Mouse (Mus musculus) adrenal gland, adult 18-20 months (tissue): ENCODE measurements around the gene Phc2. TPM values are rescaled to one million over a fixed set of nuclear protein-coding genes. Genes with fewer than 3 reads are reported as not detected.

Experiments
- DNase-seq, 2 experiments: peaks; one replicate each; pipeline ENCODE4 v3.0.0; 2021 to 2022; ENCODE audit warnings: low spot score in 2 of 2
- total RNA-seq, 2 experiments: library from RNA; stranded (reverse); gene quantifications; 1 replicate in 1 of 2; 2 replicates in 1 of 2; pipeline ENCODE4 v1.2.3; 2021

Phc2 gene
- total RNA-seq, 2 experiments from 2014 or later: 69.8 to 88.5 TPM

DNA sequence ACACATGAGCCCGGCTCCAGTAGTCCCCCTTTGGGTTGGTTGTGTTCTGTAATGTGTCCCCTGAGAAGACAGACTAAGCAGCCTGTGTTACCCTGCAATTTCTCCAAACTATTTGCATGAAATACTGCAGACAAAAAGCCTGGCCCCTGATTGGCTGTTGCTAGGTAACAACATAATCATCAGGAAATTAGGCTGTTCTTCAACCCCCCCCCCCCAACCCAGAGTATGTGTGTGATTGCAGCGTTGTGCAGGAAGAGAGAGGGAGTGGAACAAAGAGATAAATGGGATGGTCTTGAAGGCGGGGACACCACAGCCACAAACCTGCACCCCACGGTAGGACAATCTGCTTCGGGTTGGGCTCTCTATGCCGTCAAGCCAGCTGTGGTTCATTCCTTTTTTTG lies 34.0 kb downstream of the Phc2 start:
- DNase-seq: no peak

DNA sequence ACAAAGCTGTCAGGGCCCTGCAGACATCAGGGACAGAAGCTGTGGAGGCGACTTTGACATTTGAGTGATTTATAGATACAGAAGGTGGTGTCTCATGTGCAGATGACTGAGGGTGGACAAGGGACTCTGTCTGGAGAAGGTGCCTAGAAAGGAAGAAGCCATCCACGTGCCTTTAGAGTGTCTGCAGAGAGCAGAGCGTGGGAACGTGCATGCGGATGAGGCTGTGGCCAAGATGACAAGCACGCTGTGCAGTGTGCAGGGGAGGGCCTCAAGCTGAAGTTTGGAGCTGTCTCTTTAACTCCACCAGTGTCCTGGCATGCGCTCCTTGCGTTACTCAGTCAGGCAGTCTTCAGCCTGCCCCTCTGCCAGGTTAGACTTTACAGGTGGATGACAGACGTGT lies 34.5 kb downstream of the Phc2 start:
- DNase-seq: no peak

DNA sequence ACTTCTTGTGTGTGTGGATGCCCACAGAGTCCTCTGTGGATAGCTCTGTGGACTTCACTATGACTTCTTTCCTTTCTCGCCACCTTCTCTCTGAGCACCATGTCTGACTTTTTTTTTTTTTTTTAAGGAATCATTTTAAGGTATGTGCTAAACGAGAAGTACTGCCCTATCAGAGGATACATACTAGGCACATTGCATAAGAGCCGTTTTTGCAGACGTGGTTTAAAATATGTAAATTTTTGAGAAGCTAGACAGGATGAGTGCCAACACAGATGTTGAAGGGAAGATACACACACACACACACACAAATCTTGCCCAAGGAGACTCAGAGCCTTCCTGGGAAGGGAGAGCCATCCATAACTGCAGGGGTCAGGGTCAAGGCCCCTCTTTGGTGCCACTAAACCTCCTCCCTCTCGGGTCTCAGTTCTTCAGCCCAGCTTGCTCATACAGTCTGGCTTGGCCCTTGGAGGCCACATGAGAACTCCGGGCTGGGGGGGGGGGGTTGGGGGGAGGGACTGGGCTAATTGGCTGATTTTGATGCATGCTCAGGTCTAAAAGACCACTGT lies 35.3 kb downstream of the Phc2 start:
- DNase-seq: no peak

- DNase-seq: no peak
Observed at GRCm38 (mm10) chr4:128691195-128691594, 36.7 kb downstream of the Phc2 start.

DNA sequence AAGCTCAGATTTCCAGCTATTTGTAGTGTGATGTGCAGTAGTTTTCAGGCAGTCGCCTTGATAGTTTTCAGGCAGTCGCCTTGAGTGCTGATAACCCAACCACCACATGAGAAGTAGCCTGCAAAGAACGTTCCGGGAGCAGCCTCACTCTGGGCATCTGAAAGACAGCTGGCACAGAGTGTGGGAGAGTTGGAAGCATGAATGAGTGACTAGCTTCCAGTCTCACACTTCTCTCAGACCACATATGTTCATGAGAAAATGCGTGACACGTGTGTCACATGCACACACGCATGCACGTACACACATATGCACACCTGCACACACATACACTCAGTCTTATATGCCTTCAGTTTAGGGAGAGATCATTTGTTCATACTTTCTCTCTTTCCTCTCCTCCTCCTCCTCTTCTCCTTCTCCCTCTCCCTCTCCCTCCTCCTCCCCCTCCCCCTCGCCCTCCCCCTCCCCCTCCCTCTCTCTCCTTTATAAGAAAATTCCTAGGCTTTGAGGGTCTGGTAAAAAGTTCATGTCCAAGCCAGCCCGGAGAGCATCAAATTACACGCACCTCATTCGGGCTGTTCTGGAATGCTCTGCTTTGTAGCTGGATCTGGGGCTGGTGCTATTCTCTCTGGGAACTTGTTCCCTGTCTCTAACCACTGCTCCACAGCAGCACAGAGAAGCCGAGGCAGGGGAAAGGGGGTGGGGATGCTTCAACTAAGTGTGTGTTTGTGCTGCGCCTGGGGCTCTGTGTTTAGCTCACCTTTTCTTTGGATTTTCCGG lies 37.8 kb downstream of the Phc2 start:
- no peak for DNase-seq

DNA sequence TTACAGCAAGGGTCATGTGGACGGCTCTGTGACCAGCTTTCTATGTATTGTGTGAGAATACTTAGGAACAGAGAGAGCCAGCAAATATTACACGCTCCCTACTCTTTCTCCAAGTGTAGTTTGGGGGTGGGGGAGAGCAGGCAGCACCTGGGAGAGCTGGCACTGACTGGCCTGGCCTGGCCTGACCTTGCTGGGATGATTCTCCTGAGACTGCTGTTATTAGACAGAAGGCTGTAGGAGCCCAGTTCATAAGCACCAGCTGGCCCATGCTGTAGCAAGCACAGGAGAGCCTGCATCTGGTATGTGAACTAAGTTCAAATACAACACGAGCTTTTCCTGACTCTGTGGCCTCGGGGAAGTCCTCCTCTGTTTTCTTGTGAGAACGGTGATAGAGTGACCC lies 38.7 kb downstream of the Phc2 start:
- DNase-seq: no peak

- no peak for DNase-seq
Observed at GRCm38 (mm10) chr4:128694315-128694714, 39.8 kb downstream of the Phc2 start.

- DNase-seq: no peak
Observed at GRCm38 (mm10) chr4:128695149-128695548, 40.6 kb downstream of the Phc2 start.

DNA sequence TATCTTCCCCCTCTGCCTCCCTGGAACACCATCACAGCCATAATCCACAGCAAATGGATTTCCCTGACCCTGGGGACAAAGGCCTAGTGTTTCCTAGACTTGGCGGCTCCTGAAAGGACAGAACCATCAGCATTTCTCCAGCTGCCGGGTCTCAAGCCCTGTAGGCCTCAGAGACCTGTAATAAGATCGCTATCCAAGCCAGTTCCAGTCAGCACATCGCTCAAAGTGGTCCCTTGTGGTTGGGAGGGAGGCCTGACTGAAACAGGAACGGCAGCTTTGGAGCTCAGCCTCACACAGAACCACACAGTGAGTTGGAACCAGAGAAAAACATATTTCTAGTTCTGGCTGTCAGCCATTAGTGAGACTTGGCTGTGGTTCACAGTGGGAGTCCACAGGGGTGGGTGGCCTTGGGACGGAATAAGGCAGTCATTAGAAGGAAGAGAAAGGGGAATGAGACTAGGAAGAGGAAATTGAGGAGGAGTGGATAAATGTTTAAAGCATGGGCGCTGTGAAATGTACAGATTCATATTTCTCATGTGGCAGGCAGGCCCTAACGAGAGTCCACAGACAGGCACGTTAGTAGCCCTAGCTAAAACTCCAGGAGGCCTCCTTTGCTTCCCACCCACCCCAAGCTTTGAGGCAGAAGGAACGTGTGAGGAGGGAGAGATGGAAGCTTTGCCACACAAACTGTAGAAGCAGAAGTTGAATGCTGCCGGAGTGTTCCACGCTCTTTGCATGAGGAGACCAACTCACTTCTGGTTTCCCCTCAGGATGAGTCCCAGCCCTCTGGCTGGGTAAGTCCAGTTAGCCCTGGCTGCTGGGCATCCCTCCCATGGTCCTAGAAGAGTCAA lies 43.7 kb downstream of the Phc2 start:
- peak in 1 of 2 experiments; percentile 25 for DNase-seq

DNA sequence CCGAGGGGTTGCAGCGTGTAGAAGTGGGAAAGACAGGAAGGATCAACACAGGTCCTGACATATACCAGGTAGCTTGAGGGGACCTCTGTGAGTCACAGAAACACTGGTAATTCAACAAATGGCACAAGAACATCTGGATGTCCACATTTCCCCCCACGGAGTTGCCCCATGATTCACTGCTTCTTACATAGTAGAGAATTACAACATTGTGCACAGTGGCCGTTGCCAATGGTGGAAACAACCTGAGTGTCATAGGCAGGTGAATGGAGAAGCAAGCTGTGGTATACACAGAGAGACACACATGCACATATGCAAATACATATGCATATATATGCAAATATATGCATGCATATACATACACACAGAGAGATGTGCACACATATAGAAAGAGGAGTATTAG lies 45.4 kb downstream of the Phc2 start:
- no peak for DNase-seq

DNA sequence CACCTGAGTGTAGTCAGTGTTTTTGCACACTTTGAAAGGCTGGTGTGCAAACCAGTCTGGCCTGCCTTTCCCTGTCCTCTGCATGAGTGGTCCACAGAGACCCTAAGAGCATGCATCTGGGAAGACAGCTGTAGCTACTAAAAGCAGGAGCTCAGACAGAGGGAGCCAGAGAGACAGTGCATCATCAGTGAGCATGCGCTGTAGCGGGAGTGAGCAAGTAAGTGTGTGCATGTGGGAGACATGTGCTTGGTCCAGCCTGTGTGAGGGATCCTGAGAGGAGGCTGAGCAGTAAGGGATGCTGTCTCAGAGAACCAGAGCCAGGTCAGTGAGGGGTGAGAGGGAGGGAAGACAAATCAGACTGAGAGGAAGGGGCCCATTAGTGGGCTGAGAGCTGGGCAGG lies 46.0 kb downstream of the Phc2 start:
- DNase-seq: no peak

GRCm38 (mm10) chr4:128705138-128705720 lies 50.7 kb downstream of the Phc2 start:
- DNase-seq: no peak

GRCm38 (mm10) chr4:128706626-128707025 lies 52.1 kb downstream of the Phc2 start:
- DNase-seq: no peak

- no peak for DNase-seq
Observed at GRCm38 (mm10) chr4:128707384-128707783, 52.9 kb downstream of the Phc2 start.

- DNase-seq: no peak
Observed at GRCm38 (mm10) chr4:128709061-128709780, 54.7 kb downstream of the Phc2 start.

DNA sequence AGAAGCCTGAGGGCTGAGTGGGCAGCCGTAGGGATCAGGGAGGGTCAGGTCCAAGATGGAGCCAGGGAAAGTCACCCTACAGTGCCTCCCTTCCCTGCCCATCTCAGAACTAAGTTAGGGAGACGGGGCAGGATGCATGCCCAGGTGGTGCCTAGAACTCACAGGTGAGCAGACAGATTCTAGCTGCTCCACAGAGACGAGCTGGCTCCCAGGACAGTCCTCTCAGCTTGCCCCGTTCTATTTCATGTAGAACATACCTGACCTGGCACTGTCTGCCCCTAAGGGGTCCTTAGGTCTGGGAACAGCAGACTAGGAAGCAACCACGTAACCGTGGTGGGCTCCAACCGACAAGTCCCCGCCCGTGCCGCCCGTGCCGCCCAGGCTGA lies 55.3 kb downstream of the Phc2 start:
- no peak for DNase-seq

GRCm38 (mm10) chr4:128710286-128710685 lies 55.8 kb downstream of the Phc2 start:
- no peak for DNase-seq

DNA sequence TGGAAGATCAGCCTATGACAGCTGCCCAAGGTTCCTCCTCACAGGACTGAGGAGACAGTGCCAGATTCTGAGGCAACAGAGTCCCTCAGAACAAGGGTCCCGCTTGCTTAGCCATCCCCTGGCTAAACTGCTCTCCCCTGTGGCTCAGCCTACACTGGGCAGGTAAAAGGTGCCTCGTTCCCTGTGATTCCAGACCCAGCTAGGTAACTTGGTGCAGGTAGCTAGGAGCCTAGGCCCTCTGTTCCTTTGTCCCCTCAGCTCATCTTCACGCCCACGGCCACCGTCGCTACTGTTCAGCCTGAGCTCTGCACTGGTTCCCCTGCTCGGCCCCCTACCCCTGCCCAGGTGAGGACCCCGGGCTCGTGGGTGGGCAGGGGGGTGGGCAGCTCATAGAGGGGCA lies 56.3 kb downstream of the Phc2 start:
- DNase-seq: no peak

DNA sequence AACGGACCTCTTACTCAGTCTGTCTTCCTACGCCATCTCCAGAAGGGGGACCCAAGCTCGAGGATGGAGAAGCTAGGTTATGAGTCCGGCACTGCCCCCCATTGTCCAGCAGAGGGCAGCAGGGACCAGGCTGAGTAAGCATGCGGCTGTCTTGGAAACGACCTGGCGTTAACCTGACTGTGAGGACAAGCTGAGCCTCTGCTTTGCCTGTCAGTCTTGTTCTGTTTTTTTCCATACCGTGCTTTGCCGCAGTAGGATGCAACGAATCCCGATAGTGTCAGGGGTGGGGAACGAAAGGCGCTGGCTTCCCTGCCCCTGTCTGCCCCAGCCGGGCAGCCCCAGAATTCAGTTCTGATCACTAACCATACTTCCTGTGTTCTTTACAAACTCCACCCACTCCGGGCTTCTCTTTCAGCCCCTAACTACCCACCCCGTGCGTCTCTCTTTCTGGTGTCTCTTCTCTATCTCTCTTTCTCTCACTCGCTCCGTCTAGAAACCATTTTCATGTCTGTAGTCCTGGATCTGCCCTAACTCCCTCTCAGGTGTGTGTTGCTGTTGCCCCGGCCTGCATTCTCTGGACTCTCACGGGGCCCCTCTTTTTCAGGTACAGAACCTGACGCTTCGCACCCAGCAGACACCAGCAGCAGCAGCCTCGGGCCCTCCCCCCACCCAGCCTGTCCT lies 57.1 kb downstream of the Phc2 start:
- peak; percentile 87 to 88 for DNase-seq

DNA sequence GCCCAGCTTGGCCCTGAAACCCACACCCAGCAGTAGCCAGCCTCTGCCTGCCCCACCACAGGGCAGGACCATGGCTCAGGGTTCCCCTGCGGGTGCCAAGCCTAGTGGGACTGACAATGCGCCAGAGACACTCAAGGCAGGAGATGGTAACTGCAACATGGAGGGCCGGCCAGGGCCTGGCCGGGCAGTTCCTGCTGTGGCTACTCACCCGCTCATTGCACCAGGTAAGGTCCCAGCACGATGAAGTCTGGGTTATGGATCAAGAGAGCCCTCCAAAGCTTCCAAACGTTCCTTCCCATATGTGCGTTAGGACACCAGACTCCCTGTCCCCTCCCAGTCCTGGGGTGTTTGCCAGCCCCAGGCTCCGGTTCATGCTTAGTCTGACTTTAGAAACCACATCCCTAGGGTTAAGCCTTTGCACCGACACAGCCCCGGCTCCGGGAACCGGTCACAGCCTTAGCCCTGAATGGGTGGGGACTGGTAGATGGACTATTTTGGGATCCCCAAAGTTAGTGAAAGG lies 57.7 kb downstream of the Phc2 start:
- no peak for DNase-seq
